Mouse (Mus musculus): Measurements from ENCODE around the gene Gm27021. TPM values are rescaled to one million over a fixed set of nuclear protein-coding genes. Genes with fewer than 3 reads are reported as not detected.
A peak's percentile ranks its signal among the peaks of the same experiment; 100 is the strongest.

Gm27021 gene
- total and polyA plus RNA-seq, 2 experiments from 2014 or later = 7.0 to 10.9 TPM

DNA sequence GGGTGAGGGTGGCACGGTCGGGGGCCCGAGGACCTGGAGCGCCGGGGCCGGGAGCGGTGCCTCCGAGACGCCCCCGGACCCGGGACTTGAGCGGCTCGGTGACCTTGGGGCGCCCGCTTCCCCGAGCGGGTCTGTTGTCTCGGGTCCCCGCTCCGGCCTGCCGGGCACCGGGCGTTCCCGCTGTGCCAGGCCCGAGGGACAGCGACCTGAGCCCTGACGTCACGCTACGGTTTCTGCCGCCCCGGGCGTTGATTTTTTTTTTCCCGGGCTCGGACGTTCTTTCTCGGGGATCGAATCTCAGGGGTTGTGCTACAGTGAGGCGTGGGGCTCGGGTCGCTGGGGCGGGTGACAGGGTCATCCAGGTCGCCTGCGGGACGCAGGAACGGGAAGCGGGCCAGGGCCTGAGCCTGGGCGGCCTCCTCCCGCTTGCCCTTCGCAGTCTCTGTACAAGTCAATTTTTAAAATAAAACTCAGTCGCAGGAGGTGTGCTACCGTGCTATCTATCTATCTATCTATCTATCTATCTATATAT lies 561 bp upstream of the Gm27021 start, which contains the start of gene Emc8:
Gene Emc8, minus strand, starts transcription at position 200 of the 532 bp plus-strand sequence.
- Histone ChIP-seq H3K9ac (replicated peaks; ENCODE audit: low read length) (peak within 1 kb of the TSS; percentile 81), H3K27me3 (ENCODE audit: insufficient read depth, low read length) (no peaks in the 10 kb centered on the region), H3K4me2 (ENCODE audit: low read depth, low read length) (peak within 1 kb of the TSS; percentile 88), H3K4me1 (ENCODE audit: insufficient read depth, low read length) (peaks cover 27% of the 10 kb centered on the region), H3K27ac (peak within 1 kb of the TSS; percentile 94), H3K9me3 (ENCODE audit: low read length) (no peaks in the 10 kb centered on the region), H3K4me3 (ENCODE audit: low read length) (peak within 1 kb of the TSS; percentile 89), H3K36me3 (ENCODE audit: insufficient read depth, low read length) (peaks cover 28% of the 10 kb centered on the region)
- DNase-seq (ENCODE audit: low spot score) (no peak), ATAC-seq (no peak; the same call in 1 of the 2 replicates)
- WGBS = 2% methylated on average over 46 of the region's 51 CpGs
- TF ChIP-seq CTCF (IDR thresholded peaks at IDR 0.05; ENCODE audit: low read depth) = no peak

DNA sequence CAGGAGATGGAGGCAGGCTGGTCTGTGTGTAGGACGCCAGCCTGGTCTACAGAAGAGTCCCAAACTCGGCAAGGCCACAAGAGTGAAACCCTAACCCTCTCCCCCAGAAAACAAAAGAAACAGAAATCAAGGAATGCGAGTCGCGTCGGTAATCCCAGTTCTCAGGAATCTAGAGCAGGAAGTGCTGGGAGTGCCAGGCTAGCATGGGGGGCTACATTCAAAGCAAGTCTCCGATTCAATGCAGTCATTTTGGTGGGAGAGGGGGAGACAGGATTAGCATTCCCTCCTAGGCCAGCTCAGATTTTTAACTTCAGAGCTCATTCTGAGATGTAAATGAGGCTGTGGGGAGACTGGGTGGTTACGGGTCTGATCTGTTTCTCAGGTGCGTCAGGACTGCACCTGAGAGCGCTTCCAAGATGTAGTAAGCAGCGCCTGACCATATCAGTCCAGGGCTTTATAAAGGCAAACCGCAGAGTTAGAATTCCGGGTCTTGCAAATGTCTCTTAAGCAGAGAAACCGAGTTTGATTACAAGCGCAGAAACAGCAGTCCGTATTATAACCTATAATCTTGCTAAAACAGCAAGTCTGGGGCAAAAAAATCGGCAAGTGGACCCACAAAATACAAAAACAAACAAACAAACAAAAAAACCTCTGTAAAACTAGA lies 940 bp downstream of the Gm27021 start:
- H3K27ac ChIP-seq = peak overlapping the region; percentile 94
- H3K4me1 ChIP-seq (ENCODE audit: insufficient read depth, low read length) = peaks cover 27% of the 10 kb centered on the region
- H3K9ac ChIP-seq (replicated peaks; ENCODE audit: low read length) = peak overlapping the region; percentile 81
- WGBS = 2% methylated on average over 17 of the region's 17 CpGs
- H3K27me3 ChIP-seq (ENCODE audit: insufficient read depth, low read length) = no peaks in the 10 kb centered on the region
- no peak for DNase-seq (ENCODE audit: low spot score)
- TF ChIP-seq CTCF (IDR thresholded peaks at IDR 0.05; ENCODE audit: low read depth) = no peak
- H3K9me3 ChIP-seq (ENCODE audit: low read length) = no peaks in the 10 kb centered on the region
- no peak for ATAC-seq
- peak overlapping the region; percentile 88 for H3K4me2 ChIP-seq (ENCODE audit: low read depth, low read length)
- peak overlapping the region; percentile 89 for H3K4me3 ChIP-seq (ENCODE audit: low read length)
- H3K36me3 ChIP-seq (ENCODE audit: insufficient read depth, low read length) = peaks cover 13% of the 10 kb centered on the region; the same call in 1 of the 2 replicates

DNA sequence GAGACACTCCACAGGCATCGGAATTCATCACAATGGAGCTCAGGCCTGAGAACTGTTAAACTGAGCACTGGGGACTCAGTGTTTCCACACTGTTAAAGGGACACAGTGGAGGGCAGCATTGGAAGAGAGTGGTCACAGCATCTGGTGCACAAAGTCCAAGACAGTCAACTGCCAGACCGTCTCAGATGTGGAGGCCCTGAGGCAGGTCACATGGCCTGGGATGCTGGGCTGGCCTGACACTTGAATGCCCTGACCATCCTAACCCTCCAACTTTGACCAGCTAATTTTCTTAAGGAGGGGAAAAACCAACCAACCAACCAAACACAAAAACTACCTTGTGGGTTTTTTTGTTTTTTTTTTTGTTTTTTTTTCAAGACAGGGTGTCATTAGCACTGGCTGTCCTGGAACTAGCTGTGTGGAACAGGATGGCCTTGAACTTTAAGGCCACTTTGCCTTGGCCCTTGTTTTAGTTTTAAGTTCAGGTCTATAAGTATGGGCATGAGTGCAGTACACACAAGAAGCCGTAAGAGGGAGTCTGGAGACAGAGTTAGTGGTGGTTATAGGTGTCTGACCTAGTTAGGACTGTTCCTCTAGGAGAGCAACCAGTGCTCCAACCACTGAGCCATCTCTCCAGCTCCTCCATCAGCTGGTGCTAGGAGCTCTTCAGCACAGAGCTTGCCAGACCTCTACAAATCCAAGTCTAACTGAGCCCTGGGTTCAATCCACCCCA lies 2.0 kb downstream of the Gm27021 start:
- ATAC-seq (no peak), DNase-seq (ENCODE audit: low spot score) (peak; percentile 22)
- peak; percentile 52 for TF ChIP-seq CTCF (IDR thresholded peaks at IDR 0.05; ENCODE audit: low read depth)
- Histone ChIP-seq H3K27me3 (ENCODE audit: insufficient read depth, low read length) (no peaks in the 10 kb centered on the region), H3K4me1 (ENCODE audit: insufficient read depth, low read length) (peaks cover 27% of the 10 kb centered on the region), H3K4me2 (ENCODE audit: low read depth, low read length) (peak overlapping the region; percentile 88), H3K27ac (peak overlapping the region; percentile 64; the same call in 1 of the 2 replicates), H3K36me3 (ENCODE audit: insufficient read depth, low read length) (peaks cover 5% of the 10 kb centered on the region; the same call in 1 of the 2 replicates), H3K9ac (replicated peaks; ENCODE audit: low read length) (peak overlapping the region; percentile 81; the same call in 1 of the 2 replicates), H3K9me3 (ENCODE audit: low read length) (no peaks in the 10 kb centered on the region), H3K4me3 (ENCODE audit: low read length) (peak overlapping the region; percentile 89)
- WGBS = 65% methylated on average over 3 of the region's 3 CpGs

DNA sequence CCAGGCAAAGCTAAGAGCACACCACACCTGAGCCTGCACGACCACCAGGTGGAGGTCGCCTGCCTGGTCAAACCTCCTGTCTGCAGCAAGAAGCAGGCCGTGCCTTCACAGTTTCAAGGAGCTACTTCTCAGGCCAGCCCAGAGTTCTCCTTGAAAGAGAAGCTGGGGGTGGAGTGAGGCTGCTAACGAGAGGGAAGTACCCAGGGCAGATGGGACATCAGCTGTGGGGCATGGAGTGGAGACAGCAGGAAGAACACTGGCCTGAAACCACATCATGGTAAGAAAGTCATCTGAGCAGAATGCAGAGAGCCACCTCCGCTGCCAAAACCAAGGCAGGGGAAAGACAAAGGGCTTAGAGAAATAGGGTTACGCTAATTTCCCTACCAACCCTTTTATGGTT lies 3.3 kb downstream of the Gm27021 start:
- Histone ChIP-seq H3K36me3 (ENCODE audit: insufficient read depth, low read length) (no peaks in the 10 kb centered on the region), H3K9me3 (ENCODE audit: low read length) (no peaks in the 10 kb centered on the region), H3K27ac (peak overlapping the region; percentile 56; the same call in 1 of the 2 replicates), H3K9ac (replicated peaks; ENCODE audit: low read length) (no peak overlapping the region), H3K27me3 (ENCODE audit: insufficient read depth, low read length) (no peaks in the 10 kb centered on the region), H3K4me1 (ENCODE audit: insufficient read depth, low read length) (peaks cover 27% of the 10 kb centered on the region), H3K4me2 (ENCODE audit: low read depth, low read length) (peak overlapping the region; percentile 25; the same call in 1 of the 2 replicates), H3K4me3 (ENCODE audit: low read length) (no peak overlapping the region)
- TF ChIP-seq CTCF (IDR thresholded peaks at IDR 0.05; ENCODE audit: low read depth) = no peak
- ATAC-seq (no peak), DNase-seq (ENCODE audit: low spot score) (peak; percentile 31)
- WGBS = 59% methylated on average over 6 of the region's 6 CpGs

DNA sequence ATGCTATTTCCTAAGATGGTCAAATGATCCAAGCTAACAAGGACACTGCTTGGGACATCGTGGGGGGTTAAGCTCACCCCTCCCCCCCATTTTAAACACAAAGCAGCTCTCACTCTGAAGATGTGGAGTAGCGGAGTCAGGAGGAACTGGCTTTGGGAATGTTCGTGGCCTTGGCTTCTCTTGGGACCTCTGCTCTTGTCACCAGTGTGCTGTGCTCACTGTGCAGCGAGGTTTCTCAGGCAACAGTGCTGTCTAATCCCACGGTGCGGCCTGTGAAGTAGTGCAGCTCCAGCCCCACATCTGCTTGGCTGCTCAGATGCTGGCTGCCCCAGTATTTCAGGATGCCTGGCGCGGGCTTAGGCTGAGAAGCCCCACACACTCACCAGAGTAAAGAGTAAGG lies 10.5 kb downstream of the Gm27021 start:
- WGBS = 69% methylated on average over 8 of the region's 8 CpGs
- peak; percentile 48 for DNase-seq (ENCODE audit: low spot score)
- peaks cover 37% of the 10 kb centered on the region; the same call in 1 of the 2 replicates for H3K36me3 ChIP-seq (ENCODE audit: insufficient read depth, low read length)

DNA sequence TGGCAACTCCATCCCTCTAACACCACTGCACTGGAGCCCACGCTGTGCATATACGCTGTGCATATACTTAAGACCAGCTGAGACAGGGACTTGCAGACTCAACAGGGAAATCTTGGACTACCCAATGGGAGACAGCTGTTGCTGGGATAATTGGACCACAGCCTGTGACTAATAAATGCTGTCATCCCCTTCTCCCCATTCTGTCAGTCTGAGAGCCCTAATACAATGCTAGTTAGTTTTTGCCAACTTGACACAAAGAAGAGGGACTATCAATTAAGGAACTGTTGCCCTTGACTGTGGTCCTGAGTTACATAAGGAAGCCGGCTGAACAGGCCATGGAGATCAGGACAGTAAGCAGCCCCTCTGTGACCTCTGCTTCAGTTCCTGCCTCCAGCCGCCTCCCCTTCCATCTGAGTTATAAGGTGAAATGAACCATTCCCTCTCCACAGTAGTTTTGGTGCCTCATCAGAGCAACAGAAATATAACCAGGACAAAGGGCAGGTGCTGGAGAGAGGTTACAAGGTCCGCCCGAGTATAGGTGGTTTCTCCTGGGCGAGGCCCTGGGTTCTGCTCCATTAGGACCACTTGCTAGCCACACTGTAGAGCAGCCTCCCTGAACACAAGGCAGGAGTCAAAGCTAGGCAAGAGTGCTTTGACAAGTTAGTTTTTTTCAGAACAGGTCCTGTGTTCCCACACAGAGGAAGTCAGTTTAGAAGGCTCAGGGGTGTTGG lies 11.4 kb downstream of the Gm27021 start:
- no peak for TF ChIP-seq CTCF (IDR thresholded peaks at IDR 0.05; ENCODE audit: low read depth)
- ATAC-seq (no peak), DNase-seq (ENCODE audit: low spot score) (no peak)
- H3K9me3 ChIP-seq (ENCODE audit: low read length) = no peaks in the 10 kb centered on the region
- H3K27ac ChIP-seq = peak overlapping the region; percentile 17
- 71% methylated on average over 7 of the region's 7 CpGs for WGBS
- H3K4me3 ChIP-seq (ENCODE audit: low read length) = no peak overlapping the region
- H3K4me1 ChIP-seq (ENCODE audit: insufficient read depth, low read length) = peaks cover 3% of the 10 kb centered on the region; the same call in 1 of the 2 replicates
- no peaks in the 10 kb centered on the region for H3K27me3 ChIP-seq (ENCODE audit: insufficient read depth, low read length)
- H3K9ac ChIP-seq (replicated peaks; ENCODE audit: low read length) = no peak overlapping the region
- no peak overlapping the region for H3K4me2 ChIP-seq (ENCODE audit: low read depth, low read length)
- H3K36me3 ChIP-seq (ENCODE audit: insufficient read depth, low read length) = peaks cover 37% of the 10 kb centered on the region; the same call in 1 of the 2 replicates

More for the DNA sequence above, 10.5 kb downstream of the Gm27021 start:
- TF ChIP-seq CTCF (IDR thresholded peaks at IDR 0.05; ENCODE audit: low read depth) = no peak
- H3K4me1 ChIP-seq (ENCODE audit: insufficient read depth, low read length) = peaks cover 3% of the 10 kb centered on the region; the same call in 1 of the 2 replicates
- peak overlapping the region; percentile 17; the same call in 1 of the 2 replicates for H3K27ac ChIP-seq
- H3K4me2 ChIP-seq (ENCODE audit: low read depth, low read length) = no peak overlapping the region
- no peak overlapping the region for H3K4me3 ChIP-seq (ENCODE audit: low read length)
- no peaks in the 10 kb centered on the region for H3K27me3 ChIP-seq (ENCODE audit: insufficient read depth, low read length)
- peak; percentile 80 for ATAC-seq
- H3K9me3 ChIP-seq (ENCODE audit: low read length) = no peaks in the 10 kb centered on the region
- no peak overlapping the region for H3K9ac ChIP-seq (replicated peaks; ENCODE audit: low read length)
